Mouse (Mus musculus): ENCODE results near the gene Sept9. TPM values are rescaled to one million over a fixed set of nuclear protein-coding genes. Genes with fewer than 3 reads are reported as not detected.

Gene Sept9
- polyA plus RNA-seq, 1 experiment = 34.6 TPM

DNA sequence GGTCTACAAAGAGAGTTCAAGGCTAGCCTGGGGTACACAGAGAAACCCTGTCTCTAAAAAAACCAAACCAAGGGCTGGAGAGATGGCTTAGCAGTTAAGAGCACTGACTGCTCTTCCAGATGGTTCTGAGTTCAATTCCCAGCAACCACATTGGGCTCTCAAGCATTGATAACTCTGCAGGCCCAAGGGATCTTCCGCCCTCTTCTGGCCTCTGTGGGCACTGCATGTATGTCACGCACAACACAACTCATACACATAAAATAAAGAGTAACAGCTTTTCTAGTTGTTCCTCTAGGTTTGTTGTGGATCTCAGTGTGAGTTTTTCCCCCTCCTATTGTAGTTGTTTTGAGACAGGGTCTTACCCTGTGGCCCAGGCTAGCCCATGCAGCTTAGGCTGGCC lies 192.8 kb downstream of the Sept9 start:
- no peak overlapping the region for H3K4me3 ChIP-seq (ENCODE audit: insufficient read depth, low read length)
- H3K27ac ChIP-seq (ENCODE audit: insufficient read depth, low read length) = no peak overlapping the region
- H3K4me1 ChIP-seq (ENCODE audit: control insufficient read depth, insufficient read depth, low read length) = peaks cover 3% of the 10 kb centered on the region
- TF ChIP-seq POLR2A (IDR thresholded peaks at IDR 0.05; ENCODE audit: extremely low read depth, insufficient read depth, low read length) = no peak
- peak; percentile 31; the same call in 1 of the 2 replicates for TF ChIP-seq CTCF (IDR thresholded peaks at IDR 0.05; ENCODE audit: extremely low read depth, insufficient read depth, low read length)

DNA sequence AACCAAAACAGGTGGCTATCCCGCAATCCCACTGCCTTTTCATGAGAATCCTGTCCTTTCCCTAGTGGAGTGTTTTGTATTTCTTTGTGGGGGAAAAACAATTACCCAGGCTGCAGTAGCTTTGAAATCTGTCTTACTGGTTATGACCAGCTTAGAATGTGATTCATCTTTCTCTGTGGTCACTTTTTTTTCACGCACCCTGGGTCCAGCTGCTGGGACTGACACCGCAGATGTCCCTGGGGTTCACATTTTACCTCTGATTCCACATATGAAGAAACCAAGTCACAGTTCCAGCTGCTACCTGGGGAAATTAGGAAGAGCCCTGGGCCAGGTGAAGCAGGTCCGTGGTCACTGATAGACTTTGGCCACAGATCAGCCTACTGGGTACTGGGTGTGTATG lies 194.3 kb downstream of the Sept9 start:
- Histone ChIP-seq H3K27ac (ENCODE audit: insufficient read depth, low read length) (no peak overlapping the region), H3K4me3 (ENCODE audit: insufficient read depth, low read length) (0 out of 2 replicates have a peak overlapping the region, but pooled peaks have one; percentile 35)

DNA sequence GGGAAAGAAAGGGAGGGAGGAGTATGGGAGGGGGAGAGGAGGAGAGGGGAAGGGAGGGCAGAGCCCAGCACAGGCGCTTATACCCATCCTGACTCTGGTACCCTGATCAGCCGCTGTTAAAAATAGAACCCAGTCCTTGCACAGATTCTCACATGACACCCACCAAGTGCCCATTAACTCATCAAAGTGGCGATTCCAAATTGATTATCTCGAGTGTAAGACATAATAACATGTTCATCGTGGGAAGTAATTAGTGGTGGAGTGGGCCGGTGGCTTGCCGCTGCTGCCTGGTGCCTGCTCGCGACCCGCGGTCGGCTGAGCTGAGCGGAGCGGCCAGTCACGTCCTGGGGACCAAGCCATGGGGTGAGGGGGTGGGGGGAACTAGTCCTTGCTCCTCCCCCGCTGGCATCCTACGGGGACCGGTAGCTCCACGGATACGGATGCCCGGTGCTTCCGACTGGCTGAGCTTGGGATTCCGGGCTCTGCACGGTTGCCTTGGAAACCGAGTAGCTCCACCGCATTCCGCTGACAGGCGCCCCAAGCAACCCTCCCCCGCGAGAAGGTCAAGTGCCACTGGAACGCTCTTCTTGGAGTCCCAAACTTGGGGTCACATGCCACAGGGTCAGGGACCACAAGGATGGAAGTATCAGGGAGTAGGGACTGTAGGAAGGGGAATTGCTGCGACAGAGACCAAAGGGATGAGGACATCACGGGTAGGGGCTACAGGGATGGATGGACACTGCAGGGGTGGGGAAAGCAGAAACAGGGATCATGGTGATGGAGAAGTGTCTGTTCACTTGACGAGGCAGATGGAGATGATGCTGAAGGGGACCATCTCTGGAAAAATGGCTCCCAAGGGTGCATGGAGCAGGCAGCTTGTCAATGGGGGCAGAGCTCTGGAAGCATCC lies 195.0 kb downstream of the Sept9 start:
- Histone ChIP-seq H3K27ac (ENCODE audit: insufficient read depth, low read length) (peak overlapping the region; percentile 14), H3K4me3 (ENCODE audit: insufficient read depth, low read length) (peak overlapping the region; percentile 35), H3K4me1 (ENCODE audit: control insufficient read depth, insufficient read depth, low read length) (peaks cover 3% of the 10 kb centered on the region)
- TF ChIP-seq POLR2A (IDR thresholded peaks at IDR 0.05; ENCODE audit: extremely low read depth, insufficient read depth, low read length) (0 out of 2 replicates have a peak, but pooled peaks have one; percentile 6), CTCF (IDR thresholded peaks at IDR 0.05; ENCODE audit: extremely low read depth, insufficient read depth, low read length) (no peak)

More for the DNA sequence above, 194.3 kb downstream of the Sept9 start:
- TF ChIP-seq CTCF (IDR thresholded peaks at IDR 0.05; ENCODE audit: extremely low read depth, insufficient read depth, low read length) (no peak), POLR2A (IDR thresholded peaks at IDR 0.05; ENCODE audit: extremely low read depth, insufficient read depth, low read length) (no peak)
- H3K4me1 ChIP-seq (ENCODE audit: control insufficient read depth, insufficient read depth, low read length) = peaks cover 3% of the 10 kb centered on the region

DNA sequence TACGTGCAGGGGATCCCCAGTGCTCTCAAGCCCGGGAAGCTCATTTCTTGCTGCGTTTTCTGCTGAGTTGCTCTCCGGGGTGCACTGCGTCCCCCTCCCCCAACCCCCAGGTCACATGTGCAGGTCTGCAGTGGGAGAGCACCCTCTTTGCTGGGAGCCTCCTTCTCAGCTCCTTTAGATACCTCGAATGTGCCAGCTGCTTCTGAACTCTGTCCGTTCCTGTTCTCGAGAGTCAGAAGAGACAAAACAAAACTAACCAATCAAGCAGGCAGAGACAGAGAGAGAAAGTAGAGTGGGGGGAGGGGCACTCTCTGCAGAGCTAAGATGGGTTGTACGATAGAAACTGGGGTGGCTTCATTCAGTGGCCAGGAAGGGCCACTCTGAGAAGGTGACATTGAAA lies 195.8 kb downstream of the Sept9 start:
- H3K27ac ChIP-seq (ENCODE audit: insufficient read depth, low read length) = no peak overlapping the region
- H3K4me1 ChIP-seq (ENCODE audit: control insufficient read depth, insufficient read depth, low read length) = peaks cover 3% of the 10 kb centered on the region
- TF ChIP-seq CTCF (IDR thresholded peaks at IDR 0.05; ENCODE audit: extremely low read depth, insufficient read depth, low read length) (no peak), POLR2A (IDR thresholded peaks at IDR 0.05; ENCODE audit: extremely low read depth, insufficient read depth, low read length) (peak; percentile 45; the same call in 1 of the 2 replicates)
- H3K4me3 ChIP-seq (ENCODE audit: insufficient read depth, low read length) = peak overlapping the region; percentile 35; the same call in 1 of the 2 replicates

DNA sequence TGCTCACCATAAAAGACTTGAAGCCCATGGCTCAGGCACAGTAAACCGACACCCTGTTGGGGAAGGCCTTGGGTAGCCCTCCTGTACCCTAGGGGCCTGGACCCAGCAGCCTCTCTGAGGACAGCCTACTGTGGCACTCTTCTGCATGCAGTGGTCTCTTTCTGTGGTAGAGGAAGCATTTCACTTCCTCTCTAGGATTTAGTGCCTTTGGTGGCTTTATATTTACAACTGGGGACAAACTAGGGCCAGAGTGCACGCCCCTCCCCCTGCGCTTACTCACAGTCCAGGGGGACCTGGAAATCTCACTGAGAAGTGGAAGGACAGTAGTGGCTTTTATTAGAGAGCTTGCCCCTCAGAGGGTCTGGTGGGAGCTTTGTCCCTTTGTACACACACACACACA lies 197.5 kb downstream of the Sept9 start:
- TF ChIP-seq CTCF (IDR thresholded peaks at IDR 0.05; ENCODE audit: extremely low read depth, insufficient read depth, low read length) (no peak), POLR2A (IDR thresholded peaks at IDR 0.05; ENCODE audit: extremely low read depth, insufficient read depth, low read length) (no peak)
- Histone ChIP-seq H3K4me3 (ENCODE audit: insufficient read depth, low read length) (no peak overlapping the region), H3K4me1 (ENCODE audit: control insufficient read depth, insufficient read depth, low read length) (peaks cover 3% of the 10 kb centered on the region), H3K27ac (ENCODE audit: insufficient read depth, low read length) (no peak overlapping the region)

DNA sequence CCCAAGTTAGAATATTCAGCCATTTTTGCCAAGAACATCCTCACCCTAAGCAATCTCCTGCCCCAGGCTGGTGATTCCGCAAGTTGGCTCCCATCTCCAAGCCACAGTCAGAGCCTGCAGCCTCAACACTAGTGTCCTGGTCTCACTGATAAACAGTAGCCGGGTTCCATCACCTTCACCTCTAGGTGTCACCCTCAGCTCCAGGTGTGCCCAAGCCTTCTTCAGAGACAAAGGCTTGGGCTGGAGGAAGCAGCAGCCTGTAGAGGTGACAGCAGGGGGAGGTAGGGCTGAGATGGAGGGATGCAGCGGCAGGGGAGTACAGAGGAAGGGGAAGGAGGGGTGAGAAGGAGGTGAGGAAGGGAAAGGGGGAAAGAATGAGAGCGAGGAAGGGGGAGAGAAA lies 198.3 kb downstream of the Sept9 start:
- Histone ChIP-seq H3K4me3 (ENCODE audit: insufficient read depth, low read length) (no peak overlapping the region), H3K4me1 (ENCODE audit: control insufficient read depth, insufficient read depth, low read length) (peaks cover 3% of the 10 kb centered on the region), H3K27ac (ENCODE audit: insufficient read depth, low read length) (no peak overlapping the region)
- TF ChIP-seq CTCF (IDR thresholded peaks at IDR 0.05; ENCODE audit: extremely low read depth, insufficient read depth, low read length) = peak; percentile 17; the same call in 1 of the 2 replicates
- no peak for TF ChIP-seq POLR2A (IDR thresholded peaks at IDR 0.05; ENCODE audit: extremely low read depth, insufficient read depth, low read length)

DNA sequence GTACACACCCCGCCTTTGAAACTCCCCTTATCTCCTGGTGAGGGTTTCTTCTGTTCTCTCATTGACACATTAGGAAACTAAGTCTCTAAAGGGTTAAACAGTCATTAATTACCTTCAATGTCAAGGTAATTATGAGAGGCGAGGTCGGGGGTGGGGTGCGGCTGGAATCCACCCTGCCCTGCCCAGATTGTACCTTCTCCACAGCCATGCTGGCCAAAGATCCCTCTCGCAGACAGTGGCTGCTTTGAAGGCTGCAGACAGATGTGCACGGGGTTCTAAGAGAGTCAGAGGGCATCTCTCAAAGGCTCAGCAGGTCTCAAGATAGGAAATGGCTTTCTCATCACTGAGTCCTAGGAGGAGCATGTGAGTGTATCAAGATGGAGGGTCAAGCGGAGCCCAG lies 198.7 kb downstream of the Sept9 start:
- H3K4me1 ChIP-seq (ENCODE audit: control insufficient read depth, insufficient read depth, low read length) = peaks cover 3% of the 10 kb centered on the region
- no peak overlapping the region for H3K4me3 ChIP-seq (ENCODE audit: insufficient read depth, low read length)
- no peak overlapping the region for H3K27ac ChIP-seq (ENCODE audit: insufficient read depth, low read length)
- TF ChIP-seq POLR2A (IDR thresholded peaks at IDR 0.05; ENCODE audit: extremely low read depth, insufficient read depth, low read length) (no peak), CTCF (IDR thresholded peaks at IDR 0.05; ENCODE audit: extremely low read depth, insufficient read depth, low read length) (no peak)

DNA sequence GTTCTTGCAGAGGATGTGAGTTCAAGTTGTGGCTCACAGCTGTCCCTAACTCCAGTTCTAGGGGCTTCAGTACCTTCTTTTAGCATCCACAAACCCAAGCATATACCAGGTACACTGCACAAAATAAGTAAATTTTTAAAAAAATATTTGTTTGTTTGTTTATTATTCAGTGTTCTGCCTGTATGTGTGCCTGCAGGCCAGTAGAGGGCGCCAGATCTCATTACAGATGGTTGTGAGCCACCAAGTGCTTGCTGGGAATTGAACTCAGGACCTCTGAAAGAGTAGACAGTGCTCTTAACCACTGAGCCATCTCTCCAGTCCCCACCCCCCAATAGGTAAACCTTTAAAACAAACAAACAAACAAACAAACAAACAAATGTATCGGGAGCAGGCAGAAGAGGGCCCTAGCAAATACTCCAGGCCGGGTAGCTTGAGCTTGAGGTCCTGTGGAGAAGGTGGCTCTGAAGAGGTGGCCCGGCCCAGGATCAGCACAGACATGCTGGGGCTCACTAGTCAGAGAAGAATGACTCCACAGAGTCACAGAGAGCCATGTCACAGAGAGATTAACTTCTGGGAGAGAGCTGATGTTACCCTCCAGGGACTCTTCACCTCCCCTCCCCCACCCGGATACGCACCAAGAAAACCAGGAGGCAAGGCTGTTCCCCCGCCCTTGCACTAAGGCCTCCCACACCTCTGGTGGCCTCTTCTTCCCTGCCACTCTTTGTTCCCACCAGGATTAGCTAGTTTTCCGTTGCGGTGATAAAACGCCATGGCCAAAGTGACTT lies 202.3 kb downstream of the Sept9 start:
- no peak overlapping the region for H3K4me3 ChIP-seq (ENCODE audit: insufficient read depth, low read length)
- TF ChIP-seq CTCF (IDR thresholded peaks at IDR 0.05; ENCODE audit: extremely low read depth, insufficient read depth, low read length) (no peak), POLR2A (IDR thresholded peaks at IDR 0.05; ENCODE audit: extremely low read depth, insufficient read depth, low read length) (no peak)
- H3K4me1 ChIP-seq (ENCODE audit: control insufficient read depth, insufficient read depth, low read length) = no peaks in the 10 kb centered on the region
- no peak overlapping the region for H3K27ac ChIP-seq (ENCODE audit: insufficient read depth, low read length)

DNA sequence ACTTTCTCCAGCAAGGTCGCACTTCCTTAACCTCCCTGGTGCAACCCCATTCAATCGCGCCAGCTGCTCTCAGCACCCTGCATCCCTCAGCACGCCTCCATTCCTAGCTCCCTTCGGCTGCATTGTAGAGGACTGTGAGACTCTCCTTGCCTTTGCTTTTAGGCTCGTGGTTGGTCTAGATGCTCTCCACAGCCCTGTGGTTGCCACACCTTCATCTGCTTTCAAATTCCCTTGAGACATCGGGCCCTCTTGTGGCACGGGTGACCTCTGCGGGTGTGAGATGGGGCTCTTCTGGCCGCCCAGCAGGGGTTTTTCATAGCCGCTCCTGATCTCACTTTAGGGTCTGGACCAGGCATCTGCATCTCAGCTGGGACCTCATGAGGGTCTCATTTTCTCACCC lies 203.1 kb downstream of the Sept9 start:
- Histone ChIP-seq H3K27ac (ENCODE audit: insufficient read depth, low read length) (no peak overlapping the region), H3K4me3 (ENCODE audit: insufficient read depth, low read length) (no peak overlapping the region), H3K4me1 (ENCODE audit: control insufficient read depth, insufficient read depth, low read length) (no peaks in the 10 kb centered on the region)
- TF ChIP-seq CTCF (IDR thresholded peaks at IDR 0.05; ENCODE audit: extremely low read depth, insufficient read depth, low read length) (no peak), POLR2A (IDR thresholded peaks at IDR 0.05; ENCODE audit: extremely low read depth, insufficient read depth, low read length) (no peak)

All from cortical plate, adult 2 months (tissue).